9 mouse cellular contexts compared by ENCODE assay signal in the genomic region with DNA sequence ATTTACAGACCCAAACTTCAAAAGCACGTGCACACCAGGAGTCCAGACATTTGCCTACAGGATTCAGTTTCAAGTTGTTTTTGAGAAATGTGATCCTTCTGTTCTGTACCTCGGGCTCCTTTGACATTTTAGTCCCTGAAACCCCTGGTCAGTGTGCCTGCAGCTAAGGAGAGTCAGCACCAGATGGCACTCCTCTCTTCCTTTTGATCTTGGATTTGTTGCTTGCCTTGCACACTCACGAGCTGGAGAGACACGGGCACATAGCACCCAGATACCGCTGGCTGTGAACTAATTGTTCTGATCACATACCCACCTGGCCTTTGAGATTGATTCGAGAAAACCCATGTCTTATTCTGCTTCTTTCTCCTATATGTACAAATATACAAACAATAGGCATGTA.
DNase-seq lines count a peak whose midpoint lies in the region; ATAC-seq and TF ChIP-seq lines count a peak whose summit lies in the region.
"Had no signal": no experiment of that assay in that cellular context is flagged by ENCODE, and none has a peak within 500 bp of the region (broad histone marks: within the 10 kb centered on the region; RNA-seq: fewer than 3 reads in every experiment).

No protein-coding gene starts in this region.

- H3K27ac ChIP-seq in forebrain, embryonic 14.5 days (ENCODE audit: low read depth, low read length): no peak overlapping the region
- H3K27ac ChIP-seq in kidney, adult 2 months (ENCODE audit: insufficient read depth, low read depth, low read length): no peak overlapping the region
- H3K27ac ChIP-seq in limb, embryonic 10.5 days: no peak overlapping the region
- no peak overlapping the region for H3K27ac ChIP-seq in olfactory bulb, adult 2 months (ENCODE audit: insufficient read depth, low read depth, low read length)
- H3K27ac ChIP-seq: neural tube, embryonic 13.5 days had no signal

- DNase-seq in adrenal gland, adult (ENCODE audit: inconsistent age in 2 of 2, low spot score in 1 of 2): peak; percentile 17 to 76
- no peak for DNase-seq in adrenal gland, postnatal 25 days
- DNase-seq in adrenal gland, postnatal 10 days: peak; percentile 19
- peak; percentile 68 for DNase-seq in forebrain, embryonic 14.5 days (ENCODE audit: low spot score)
- peak; percentile 44 for DNase-seq in kidney, adult 2 months
- peak; percentile 52 for DNase-seq in limb, embryonic 10.5 days (ENCODE audit: low spot score)
- no peak for DNase-seq in gastrocnemius, postnatal 14 days

- H3K4me2 ChIP-seq in forebrain, embryonic 14.5 days (ENCODE audit: low read length): no peak overlapping the region
- H3K4me2 ChIP-seq: neural tube, embryonic 13.5 days had no signal

- WGBS in forebrain, embryonic 14.5 days: 24% methylated on average over 6 of the region's 6 CpGs
- 13% methylated on average over 6 of the region's 6 CpGs for WGBS in kidney, adult 2 months
- WGBS in limb, embryonic 10.5 days: 21% methylated on average over 6 of the region's 6 CpGs
- WGBS in olfactory bulb, adult 2 months: 20% methylated on average over 6 of the region's 6 CpGs

- no peak overlapping the region for H3K4me3 ChIP-seq in forebrain, embryonic 14.5 days (ENCODE audit: low read depth, low read length)
- no peak overlapping the region for H3K4me3 ChIP-seq in kidney, adult 2 months (ENCODE audit: insufficient read depth, low read depth, low read length)
- H3K4me3 ChIP-seq in limb, embryonic 10.5 days: no peak overlapping the region
- no peak overlapping the region for H3K4me3 ChIP-seq in olfactory bulb, adult 2 months (ENCODE audit: insufficient read depth, low read depth, low read length)
- H3K4me3 ChIP-seq: neural tube, embryonic 13.5 days had no signal

- no peak overlapping the region for H3K9ac ChIP-seq in forebrain, embryonic 14.5 days (ENCODE audit: low read length)
- H3K9ac ChIP-seq: neural tube, embryonic 13.5 days had no signal

- no peaks in the 10 kb centered on the region for H3K4me1 ChIP-seq in forebrain, embryonic 14.5 days (ENCODE audit: control insufficient read depth, insufficient read depth, low read length)
- H3K4me1 ChIP-seq in kidney, adult 2 months (ENCODE audit: control insufficient read depth, insufficient read depth, low read length): no peaks in the 10 kb centered on the region
- no peaks in the 10 kb centered on the region for H3K4me1 ChIP-seq in limb, embryonic 10.5 days
- H3K4me1 ChIP-seq in olfactory bulb, adult 2 months (ENCODE audit: control insufficient read depth, insufficient read depth, low read length): no peaks in the 10 kb centered on the region
- H3K4me1 ChIP-seq: neural tube, embryonic 13.5 days had no signal

- no peaks in the 10 kb centered on the region for H3K36me3 ChIP-seq in forebrain, embryonic 14.5 days (ENCODE audit: control insufficient read depth, insufficient read depth, low read length)
- no peaks in the 10 kb centered on the region for H3K36me3 ChIP-seq in kidney, adult 2 months (ENCODE audit: control insufficient read depth, insufficient read depth, low read length)
- H3K36me3 ChIP-seq in limb, embryonic 10.5 days: no peaks in the 10 kb centered on the region
- H3K36me3 ChIP-seq: neural tube, embryonic 13.5 days had no signal

- H3K9me3 ChIP-seq in forebrain, embryonic 14.5 days (replicated peaks; ENCODE audit: control insufficient read depth, low read length): no peaks in the 10 kb centered on the region
- no peaks in the 10 kb centered on the region for H3K9me3 ChIP-seq in limb, embryonic 10.5 days (replicated peaks)
- H3K9me3 ChIP-seq: neural tube, embryonic 13.5 days had no signal

- TF ChIP-seq POLR2A in kidney, adult 2 months (IDR thresholded peaks at IDR 0.05; ENCODE audit: low read depth, low read length): no peak
- no peak for TF ChIP-seq POLR2A in olfactory bulb, adult 2 months (IDR thresholded peaks at IDR 0.05; ENCODE audit: insufficient read depth, low read depth, low read length)

- TF ChIP-seq CTCF in kidney, adult 2 months (conservative IDR thresholded peaks at IDR 0.05; ENCODE audit: insufficient read depth, insufficient read length, low read depth, low read length): peak; percentile 64
- peak; percentile 31; the same call in 1 of the 2 replicates for TF ChIP-seq CTCF in olfactory bulb, adult 2 months (IDR thresholded peaks at IDR 0.05; ENCODE audit: insufficient read depth, low read depth, low read length)

- intact Hi-C loops in gastrocnemius, postnatal 14 days (cut with DNase I; ENCODE audit: low total_unique reads): no loop called here

- peak; percentile 52; the same call in 1 of the 2 replicates for ATAC-seq in forebrain, embryonic 14.5 days

- no peaks in the 10 kb centered on the region for H3K27me3 ChIP-seq in forebrain, embryonic 14.5 days (replicated peaks; ENCODE audit: control insufficient read depth, insufficient read depth, low read length)
- H3K27me3 ChIP-seq in kidney, adult 2 months (replicated peaks; ENCODE audit: control insufficient read depth, insufficient read depth, low read length): no peaks in the 10 kb centered on the region
- no peaks in the 10 kb centered on the region for H3K27me3 ChIP-seq in limb, embryonic 10.5 days (ENCODE audit: low read depth, poor library complexity, severe bottlenecking)
- H3K27me3 ChIP-seq: neural tube, embryonic 13.5 days had no signal

Comparison
In these comparisons a context has a peak if more than half of its experiments do, and no peak if none do; other contexts are left out.
1. DNase-seq: peak in adrenal gland, adult (2 of 2), adrenal gland, postnatal 10 days (single experiment), forebrain, embryonic 14.5 days (single experiment), kidney, adult 2 months (single experiment) and limb, embryonic 10.5 days (single experiment); none in adrenal gland, postnatal 25 days (single experiment) and gastrocnemius, postnatal 14 days (single experiment).